Comparison of ENCODE assay signal across 23 mouse cellular contexts in the genomic region with DNA sequence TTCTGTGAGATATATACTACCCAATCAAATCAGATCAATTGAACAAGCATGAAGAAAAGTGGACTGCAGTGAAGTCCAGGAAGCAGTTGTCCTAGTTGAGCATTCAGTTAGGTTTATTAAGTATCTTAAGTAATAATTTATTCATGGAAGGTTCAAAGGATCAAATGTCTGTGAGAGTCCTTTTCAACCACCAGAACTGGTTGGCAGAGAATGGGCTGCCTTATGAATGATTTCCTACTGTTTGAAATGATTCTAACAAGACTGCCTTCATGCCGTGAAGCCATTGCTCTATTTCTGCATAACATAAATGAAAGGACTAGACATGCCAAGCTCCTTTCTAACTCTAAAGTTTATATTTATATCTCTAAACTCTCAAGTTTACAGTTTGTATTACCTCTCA.
"Had no signal": no experiment of that assay in that cellular context is flagged by ENCODE, and none has a peak within 500 bp of the region (broad histone marks: within the 10 kb centered on the region; RNA-seq: fewer than 3 reads in every experiment).

No protein-coding gene starts in this region.

- H3K27ac ChIP-seq: heart, embryonic 10.5 days; heart, embryonic 13.5 days; heart, embryonic 15.5 days; hindbrain, embryonic 10.5 days; hindbrain, embryonic 12.5 days; hindbrain, embryonic 13.5 days; hindbrain, embryonic 14.5 days; hindbrain, embryonic 15.5 days; hindbrain, postnatal 0 days; intestine, embryonic 15.5 days; kidney, embryonic 15.5 days; kidney, postnatal 0 days; layer of hippocampus, adult 2 months; left cerebral cortex, adult 2 months had no signal

- DNase-seq: heart, postnatal 10 days; heart, postnatal 14 days; heart, postnatal 36 days; heart, postnatal 4 days; kidney, adult 11 months; kidney, postnatal 10 days; kidney, postnatal 14 days; kidney, postnatal 25 days had no signal

- H3K36me3 ChIP-seq: heart, embryonic 10.5 days; heart, embryonic 12.5 days; heart, embryonic 13.5 days; heart, embryonic 15.5 days; hindbrain, embryonic 10.5 days; hindbrain, embryonic 12.5 days; hindbrain, embryonic 13.5 days; hindbrain, embryonic 15.5 days; intestine, embryonic 15.5 days; kidney, embryonic 15.5 days had no signal

- H3K4me3 ChIP-seq: heart, embryonic 10.5 days; heart, embryonic 12.5 days; heart, embryonic 13.5 days; heart, embryonic 15.5 days; hindbrain, embryonic 10.5 days; hindbrain, embryonic 12.5 days; hindbrain, embryonic 13.5 days; hindbrain, embryonic 15.5 days; intestine, embryonic 15.5 days; kidney, embryonic 15.5 days; layer of hippocampus, adult 2 months; left cerebral cortex, adult 2 months had no signal

- H3K4me1 ChIP-seq: heart, embryonic 10.5 days; heart, embryonic 12.5 days; heart, embryonic 13.5 days; heart, embryonic 15.5 days; hindbrain, embryonic 10.5 days; hindbrain, embryonic 12.5 days; hindbrain, embryonic 13.5 days; hindbrain, embryonic 15.5 days; intestine, embryonic 15.5 days; kidney, embryonic 15.5 days had no signal

- H3K27me3 ChIP-seq: heart, embryonic 12.5 days; heart, embryonic 13.5 days; heart, embryonic 15.5 days; hindbrain, embryonic 12.5 days; hindbrain, embryonic 13.5 days; hindbrain, embryonic 15.5 days; intestine, embryonic 15.5 days; kidney, embryonic 15.5 days had no signal
